Mouse (Mus musculus): Measurements from ENCODE around the gene Cdh4.

Gene Cdh4

GRCm38 (mm10) chr2:179863266-179863665, 421.0 kb downstream of the Cdh4 start:
- DNase-seq (ENCODE audit: low spot score): no peak

- no peak for DNase-seq (ENCODE audit: low spot score)
Measured at GRCm38 (mm10) chr2:179865097-179865496, 422.9 kb downstream of the Cdh4 start.

- DNase-seq (ENCODE audit: low spot score): no peak
Measured at GRCm38 (mm10) chr2:179867669-179868068, 425.4 kb downstream of the Cdh4 start.

- no peak for DNase-seq (ENCODE audit: low spot score)
Measured at GRCm38 (mm10) chr2:179869871-179870270, 427.6 kb downstream of the Cdh4 start.

GRCm38 (mm10) chr2:179872724-179873123, 430.5 kb downstream of the Cdh4 start:
- no peak for DNase-seq (ENCODE audit: low spot score)

GRCm38 (mm10) chr2:179873315-179873714, 431.1 kb downstream of the Cdh4 start:
- DNase-seq (ENCODE audit: low spot score): no peak

- peak; percentile 68 for DNase-seq (ENCODE audit: low spot score)
Measured at GRCm38 (mm10) chr2:179875147-179875546, 432.9 kb downstream of the Cdh4 start.

DNA sequence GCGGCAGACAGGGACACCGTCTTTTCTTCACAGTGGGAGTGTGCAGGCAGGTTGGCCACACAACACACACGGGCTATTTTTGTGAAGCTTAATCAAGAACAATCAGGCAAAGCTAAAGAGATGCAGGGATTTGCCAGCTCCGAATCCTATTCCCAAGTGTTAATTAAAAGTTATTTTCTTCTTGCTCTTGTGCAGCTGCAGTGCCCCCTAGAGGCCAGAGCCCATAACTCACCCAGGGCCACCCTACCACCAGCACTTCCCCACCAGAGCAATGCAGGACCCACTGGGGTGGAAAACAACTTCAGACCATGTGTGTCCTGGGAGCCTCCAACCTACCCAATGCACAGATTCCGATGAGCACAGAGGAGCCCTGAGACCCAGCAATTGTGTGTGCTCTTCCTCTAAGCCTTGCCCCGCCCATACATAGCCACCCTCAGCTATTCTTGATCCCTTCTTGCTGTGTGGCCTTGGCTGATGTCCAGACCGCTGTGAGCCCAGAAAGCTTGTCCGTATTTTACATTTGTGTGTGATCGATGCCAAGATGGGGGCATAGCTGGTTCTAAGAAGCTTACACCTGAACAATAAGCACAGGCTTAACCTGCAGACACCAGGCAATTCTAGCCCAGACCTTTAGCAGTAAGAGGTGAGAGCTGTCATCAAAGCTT, 435.5 kb downstream of the Cdh4 start:
- no peak for DNase-seq (ENCODE audit: low spot score)

- DNase-seq (ENCODE audit: low spot score): no peak
Measured at GRCm38 (mm10) chr2:179884561-179884960, 442.3 kb downstream of the Cdh4 start.

DNA sequence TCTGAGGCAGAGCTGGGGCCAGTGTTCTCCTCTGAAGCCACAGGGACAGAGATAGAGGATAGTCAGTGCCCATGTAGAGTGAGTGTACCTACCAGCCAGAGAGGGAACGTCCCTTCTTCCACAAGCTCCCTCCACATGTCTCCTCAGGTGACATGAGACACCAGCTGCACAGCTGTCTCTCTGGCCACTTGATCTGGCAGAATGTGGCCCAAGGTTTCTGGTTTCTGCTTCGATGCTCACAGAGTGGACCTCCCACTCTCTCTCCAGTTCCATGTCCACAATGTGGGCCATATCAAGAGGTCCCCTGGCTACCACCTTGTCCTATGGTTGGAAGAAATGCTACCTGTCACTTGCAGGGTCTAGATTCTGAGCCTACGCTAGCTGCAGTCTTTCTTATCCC, 448.8 kb downstream of the Cdh4 start:
- DNase-seq (ENCODE audit: low spot score): no peak

GRCm38 (mm10) chr2:179896949-179897348, 454.7 kb downstream of the Cdh4 start:
- DNase-seq (ENCODE audit: low spot score): no peak

DNA sequence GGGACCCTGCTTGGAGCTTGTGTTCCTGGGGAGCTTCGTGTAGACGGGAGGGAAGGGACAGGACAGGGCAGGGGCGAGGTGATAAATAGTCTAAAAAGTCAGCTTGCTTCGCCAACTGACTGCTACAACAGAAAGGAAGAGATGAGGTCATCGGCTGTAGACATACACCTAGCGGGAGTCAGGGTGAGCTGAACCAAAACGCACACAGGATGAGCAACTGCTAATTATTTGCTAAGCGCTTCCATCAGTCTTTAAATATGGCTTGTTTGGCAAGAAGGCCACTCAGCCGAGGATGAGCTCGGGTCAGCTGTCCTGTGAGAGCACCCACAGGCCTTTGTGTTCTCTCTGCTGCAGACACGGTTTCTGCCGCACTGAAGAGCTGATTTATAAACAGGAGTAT, 470.7 kb downstream of the Cdh4 start:
- DNase-seq (ENCODE audit: low spot score): no peak

- DNase-seq (ENCODE audit: low spot score): no peak
Measured at GRCm38 (mm10) chr2:179913349-179913748, 471.1 kb downstream of the Cdh4 start.

DNA sequence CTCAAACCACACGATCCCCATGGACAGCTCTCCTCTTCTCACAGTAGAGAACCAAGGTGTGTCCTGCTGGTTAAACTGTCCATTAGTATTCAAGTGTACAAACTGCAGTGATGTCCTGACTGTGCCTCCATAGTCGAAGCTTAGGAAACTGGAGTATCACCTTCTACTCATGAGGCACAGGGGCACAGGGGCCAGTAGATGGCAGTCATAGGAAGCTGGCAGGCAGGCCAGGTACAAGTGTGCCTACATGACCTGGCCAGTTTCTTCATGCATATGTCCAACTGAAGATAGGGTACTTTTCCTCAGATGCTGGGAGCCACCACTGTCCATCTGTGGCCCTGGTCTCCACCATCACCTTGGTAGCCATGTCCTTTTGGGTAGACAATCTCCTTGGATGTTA, 472.0 kb downstream of the Cdh4 start:
- no peak for DNase-seq (ENCODE audit: low spot score)

DNA sequence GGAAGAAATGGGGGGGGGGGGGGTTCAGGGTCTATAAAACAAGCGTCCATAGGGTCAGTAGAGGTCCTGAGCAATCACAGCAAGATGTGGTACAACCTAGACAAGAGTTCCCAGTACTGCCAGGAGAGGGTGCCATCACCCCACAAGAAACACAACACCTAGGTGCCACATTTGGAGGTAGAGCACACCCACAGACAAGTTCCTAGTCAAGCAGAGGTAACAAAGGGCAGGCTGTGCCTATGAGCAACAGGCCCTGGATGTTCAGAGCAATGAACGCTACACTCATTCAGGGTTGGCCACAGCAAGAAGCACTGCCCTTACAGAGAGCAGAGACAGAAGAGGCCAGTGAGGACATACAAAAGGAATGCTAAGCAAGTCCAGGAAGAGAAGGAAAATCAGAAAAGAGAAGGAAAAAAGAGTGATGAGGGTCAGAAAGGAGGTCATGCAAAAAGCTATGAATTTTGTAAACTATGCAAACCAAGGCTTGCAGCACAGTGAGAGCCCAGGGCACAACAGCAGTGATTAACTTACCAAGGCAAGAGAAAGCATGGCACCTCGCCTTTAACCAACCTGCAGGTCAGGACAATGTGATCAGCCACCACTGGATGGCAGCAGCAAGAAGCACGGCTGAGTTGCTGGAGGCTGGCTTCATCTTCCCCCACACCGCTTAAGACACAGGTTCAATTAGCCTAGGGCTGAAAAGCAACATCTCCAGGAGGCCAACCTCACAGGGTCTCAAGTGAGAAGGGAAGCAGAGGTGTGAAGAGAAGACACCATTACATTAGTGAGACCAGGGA, 474.8 kb downstream of the Cdh4 start:
- DNase-seq (ENCODE audit: low spot score): peak; percentile 41

- no peak for DNase-seq (ENCODE audit: low spot score)
Measured at GRCm38 (mm10) chr2:179920042-179920441, 477.8 kb downstream of the Cdh4 start.

DNA sequence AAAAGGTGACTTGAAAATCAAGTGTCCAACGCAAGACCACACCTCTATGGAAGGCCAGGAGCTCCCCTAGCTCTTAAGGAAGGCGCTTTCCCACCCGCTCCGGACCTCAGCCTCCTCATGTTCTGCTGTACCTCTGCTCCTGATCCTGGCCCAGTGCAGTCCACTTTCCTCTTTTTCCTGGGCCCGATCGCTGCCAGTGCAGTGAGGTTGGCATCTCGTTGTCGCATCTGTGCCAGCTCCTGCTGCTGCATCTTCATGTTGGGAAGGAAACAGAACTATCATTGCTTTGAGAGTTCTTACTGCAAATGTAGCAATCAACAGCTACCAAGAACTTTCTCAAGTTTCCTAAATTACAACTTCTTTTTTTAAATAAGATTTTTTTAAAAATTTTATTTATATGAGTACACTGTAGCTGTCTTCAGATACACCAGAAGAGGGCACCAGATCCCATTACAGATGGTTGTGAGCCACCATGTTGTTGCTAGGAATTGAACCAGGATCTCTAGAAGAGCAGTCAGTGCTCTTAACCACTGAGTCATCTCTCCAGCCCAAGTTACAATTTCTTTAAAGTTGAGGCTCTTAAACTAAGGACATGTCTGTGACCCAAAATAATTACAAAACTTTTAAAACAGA, 478.9 kb downstream of the Cdh4 start:
- DNase-seq (ENCODE audit: low spot score): no peak

- no peak for DNase-seq (ENCODE audit: low spot score)
Measured at GRCm38 (mm10) chr2:179924038-179924437, 481.8 kb downstream of the Cdh4 start.

DNA sequence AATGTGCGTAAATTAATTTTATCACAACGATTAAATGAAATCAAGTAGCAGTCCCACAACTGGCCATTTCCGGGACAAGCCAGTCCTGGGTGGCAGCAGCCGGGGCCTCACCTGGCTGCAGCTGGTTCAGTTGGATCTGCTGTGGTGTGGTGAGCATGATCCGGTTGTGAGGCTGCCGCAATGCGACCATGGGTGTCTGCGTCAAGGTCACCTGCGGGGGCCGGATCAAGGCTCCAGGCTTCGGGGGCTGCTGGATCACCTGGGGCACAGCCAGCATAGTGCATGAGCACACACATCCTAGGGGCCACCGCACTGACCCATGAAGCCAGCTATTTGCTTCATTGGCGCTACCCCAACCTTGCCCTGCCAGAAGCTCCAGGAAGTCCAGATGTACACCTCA, 486.9 kb downstream of the Cdh4 start:
- DNase-seq (ENCODE audit: low spot score): no peak

GRCm38 (mm10) chr2:179931741-179932140, 489.5 kb downstream of the Cdh4 start:
- DNase-seq (ENCODE audit: low spot score): no peak

- DNase-seq (ENCODE audit: low spot score): no peak
Measured at GRCm38 (mm10) chr2:179934165-179934564, 491.9 kb downstream of the Cdh4 start.

GRCm38 (mm10) chr2:179937091-179937490, 494.9 kb downstream of the Cdh4 start:
- DNase-seq (ENCODE audit: low spot score): no peak

- no peak for DNase-seq (ENCODE audit: low spot score)
Measured at GRCm38 (mm10) chr2:179941696-179942095, 499.5 kb downstream of the Cdh4 start.

Measured in c-Kit-positive CD71-positive TER-119-positive erythroid progenitor cells, embryonic 14.5 days (primary cell).